Mouse (Mus musculus) olfactory bulb, adult 2 months (tissue): ENCODE data around the gene Zfp280b. TPM values are rescaled to one million over a fixed set of nuclear protein-coding genes. Genes with fewer than 3 reads are reported as not detected.

Experiments
- H3K27ac ChIP-seq: fragments of 200-500 bp; 2 replicates; pipeline ENCODE4 v1.5.1; 2012; ENCODE audit warnings: low read depth, low read length; ENCODE audit not compliant: insufficient read depth
- H3K4me1 ChIP-seq: fragments of 200-500 bp; 2 replicates; pipeline ENCODE4 v1.6.1; 2012; ENCODE audit warnings: low read length; ENCODE audit not compliant: control insufficient read depth, insufficient read depth
- H3K4me3 ChIP-seq: fragments of 200-500 bp; 2 replicates; pipeline ENCODE4 v1.5.1; 2012; ENCODE audit warnings: mild to moderate bottlenecking, low read depth, low read length, moderate library complexity; ENCODE audit not compliant: insufficient read depth
- CTCF ChIP-seq: fragments of 200-500 bp; IDR thresholded peaks from 2 replicates; pipeline ENCODE4 v1.5.1; 2012; ENCODE audit warnings: low read depth, mild to moderate bottlenecking, low read length, moderate library complexity; ENCODE audit not compliant: insufficient read depth
- POLR2A ChIP-seq: fragments of 200-500 bp; IDR thresholded peaks from 2 replicates; pipeline ENCODE4 v1.6.1; 2012; ENCODE audit warnings: mild to moderate bottlenecking, low read depth, low read length, moderate library complexity; ENCODE audit not compliant: insufficient read depth
- WGBS: fragments of 180-500 bp; shearing (Covaris S2); methylation state at CpG from one replicate; pipeline ENCODE4 v1.1.7; 2018; 5-methylcytosine and 5-hydroxymethylcytosine counted together
- polyA plus RNA-seq: library from polyadenylated mRNA; stranded (reverse); fragments of >200 nt; gene quantifications from 2 replicates; pipeline ENCODE4 v1.2.4, GENCODE M21; 2012; ENCODE audit warnings: low replicate concordance; ENCODE audit not compliant: missing spikeins, insufficient read depth, insufficient read length

Zfp280b gene
- polyA plus RNA-seq, 1 experiment, result not detected

DNA sequence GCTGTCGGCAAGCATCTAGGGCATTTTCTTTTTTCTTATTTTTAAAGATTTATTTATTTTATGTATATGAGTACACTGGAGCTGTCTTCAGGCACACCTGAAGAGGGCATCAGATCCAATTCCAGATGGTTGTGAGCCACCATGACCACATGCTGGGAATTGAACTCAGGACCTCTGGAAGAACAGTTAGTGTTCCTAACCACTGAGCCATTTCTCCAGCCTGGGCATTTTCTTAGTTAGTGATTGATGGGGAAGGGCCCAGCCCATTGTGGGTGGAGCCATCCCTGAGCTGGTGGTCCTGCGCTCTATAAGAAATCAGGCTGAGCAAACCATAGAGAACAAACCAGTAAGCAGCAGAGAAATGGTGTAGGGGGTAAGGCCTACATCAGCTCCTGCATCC, 29.2 kb upstream of the Zfp280b start:
- Histone ChIP-seq H3K4me1 (no peaks in the 10 kb centered on the region), H3K4me3 (no peak overlapping the region), H3K27ac (no peak overlapping the region)
- 100% methylated on average over 2 of the region's 2 CpGs for WGBS
- TF ChIP-seq CTCF (no peak), POLR2A (no peak)

GRCm38 (mm10) chr10:76006385-76006784, 26.1 kb upstream of the Zfp280b start:
- Histone ChIP-seq H3K4me3 (no peak overlapping the region), H3K27ac (no peak overlapping the region), H3K4me1 (no peaks in the 10 kb centered on the region)
- WGBS, result 97% methylated on average over 6 of the region's 6 CpGs
- TF ChIP-seq POLR2A (no peak), CTCF (no peak)

DNA sequence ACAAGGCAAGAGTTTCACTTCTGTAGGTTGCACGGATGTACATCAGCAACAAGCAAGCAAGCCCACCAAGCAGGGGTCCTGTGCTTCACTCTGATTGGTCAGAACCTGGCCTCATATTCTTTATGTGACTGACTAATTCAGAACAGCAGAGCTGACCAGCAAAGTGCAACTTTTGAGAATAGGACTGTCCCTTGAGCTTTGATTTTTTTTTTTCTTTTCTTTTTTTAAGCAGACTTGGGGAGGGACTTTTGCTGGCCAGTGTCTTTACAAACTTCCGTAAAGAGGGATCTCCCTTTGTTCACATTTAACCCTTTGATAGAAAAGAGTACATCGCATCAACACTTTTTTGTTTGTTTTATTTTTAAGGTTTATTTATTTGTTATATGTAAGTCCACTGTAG, 22.6 kb upstream of the Zfp280b start:
- H3K4me1 ChIP-seq, result no peaks in the 10 kb centered on the region
- no peak overlapping the region for H3K4me3 ChIP-seq
- H3K27ac ChIP-seq, result no peak overlapping the region
- no peak for TF ChIP-seq POLR2A
- no peak for TF ChIP-seq CTCF
- WGBS, result 73% methylated on average over 3 of the region's 3 CpGs

- no peak overlapping the region for H3K4me3 ChIP-seq
- no peak overlapping the region for H3K27ac ChIP-seq
- TF ChIP-seq POLR2A (no peak), CTCF (no peak)
- 73% methylated on average over 6 of the region's 6 CpGs for WGBS
- no peaks in the 10 kb centered on the region for H3K4me1 ChIP-seq
Measured at GRCm38 (mm10) chr10:76012922-76013321, 19.5 kb upstream of the Zfp280b start.

GRCm38 (mm10) chr10:76016886-76017285, 15.6 kb upstream of the Zfp280b start:
- no peak overlapping the region for H3K27ac ChIP-seq
- no peak for TF ChIP-seq CTCF
- TF ChIP-seq POLR2A, result no peak
- 77% methylated on average over 3 of the region's 3 CpGs for WGBS
- no peaks in the 10 kb centered on the region for H3K4me1 ChIP-seq
- H3K4me3 ChIP-seq, result no peak overlapping the region

GRCm38 (mm10) chr10:76021728-76022127, 10.7 kb upstream of the Zfp280b start:
- TF ChIP-seq CTCF (no peak), POLR2A (no peak)
- 81% methylated on average over 3 of the region's 3 CpGs for WGBS
- H3K4me3 ChIP-seq, result no peak overlapping the region
- H3K4me1 ChIP-seq, result no peaks in the 10 kb centered on the region
- no peak overlapping the region for H3K27ac ChIP-seq

GRCm38 (mm10) chr10:76023921-76024320, 8.5 kb upstream of the Zfp280b start:
- no peaks in the 10 kb centered on the region for H3K4me1 ChIP-seq
- H3K27ac ChIP-seq, result no peak overlapping the region
- WGBS, result 96% methylated on average over 6 of the region's 6 CpGs
- no peak overlapping the region for H3K4me3 ChIP-seq
- TF ChIP-seq POLR2A, result no peak
- TF ChIP-seq CTCF, result no peak

DNA sequence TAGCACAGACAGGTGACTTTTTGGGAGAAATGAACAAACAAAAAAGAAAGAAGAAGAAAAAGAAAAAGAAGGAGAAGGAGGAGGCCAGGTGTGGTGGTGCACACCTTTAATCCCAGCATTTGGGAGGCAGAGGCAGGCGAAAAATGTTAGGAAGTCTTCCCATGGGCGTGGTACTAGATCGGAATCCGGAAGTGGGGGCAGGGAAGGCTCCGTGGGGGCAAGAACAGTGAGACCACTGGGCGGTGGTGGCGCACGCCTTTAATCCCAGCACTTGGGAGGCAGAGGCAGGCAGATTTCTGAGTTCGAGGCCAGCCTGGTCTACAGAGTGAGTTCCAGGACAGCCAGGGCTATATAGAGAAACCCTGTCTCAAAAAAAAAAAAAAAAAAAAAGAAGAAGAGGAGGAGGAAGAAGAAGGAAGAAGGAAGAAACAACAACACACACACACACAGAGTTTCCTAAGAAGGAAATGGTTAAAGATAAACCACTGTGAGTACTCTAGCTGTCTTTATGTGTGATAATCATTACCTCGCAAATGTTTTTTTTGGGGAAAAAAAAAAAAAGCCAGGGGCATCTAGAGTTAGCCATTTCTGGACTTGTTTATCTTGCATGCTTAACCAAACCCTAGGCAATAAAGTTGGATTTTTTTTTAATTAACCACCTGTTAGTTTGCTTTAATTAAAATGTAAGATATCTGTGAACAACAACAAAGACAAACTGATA, 6.8 kb upstream of the Zfp280b start:
- H3K4me1 ChIP-seq, result no peaks in the 10 kb centered on the region

GRCm38 (mm10) chr10:76027127-76028015, 5.1 kb upstream of the Zfp280b start:
- WGBS, result 66% methylated on average over 12 of the region's 12 CpGs
- no peak for TF ChIP-seq CTCF
- TF ChIP-seq POLR2A, result no peak
- Histone ChIP-seq H3K27ac (no peak overlapping the region), H3K4me3 (no peak overlapping the region), H3K4me1 (no peaks in the 10 kb centered on the region)

More for the DNA sequence above, 6.8 kb upstream of the Zfp280b start:
- 96% methylated on average over 10 of the region's 10 CpGs for WGBS
- Histone ChIP-seq H3K4me3 (no peak overlapping the region), H3K27ac (no peak overlapping the region)
- TF ChIP-seq CTCF, result no peak
- no peak for TF ChIP-seq POLR2A
